Mouse (Mus musculus) erythroblast, embryonic 14.5 days (primary cell): ENCODE results near the gene Cacul1. TPM values are rescaled to one million over a fixed set of nuclear protein-coding genes. Genes with fewer than 3 reads are reported as not detected.

Source experiments
- H3K27me3 ChIP-seq: 2 replicates; pipeline ENCODE4 v1.6.1; 2012; ENCODE audit warnings: inconsistent platforms; ENCODE audit not compliant: control insufficient read depth
- H3K36me3 ChIP-seq: 2 replicates; pipeline ENCODE4 v1.6.1; 2012; ENCODE audit warnings: mild to moderate bottlenecking, inconsistent platforms; ENCODE audit not compliant: control insufficient read depth
- H3K4me1 ChIP-seq: 2 replicates; pipeline ENCODE4 v1.6.1; 2012; ENCODE audit warnings: inconsistent platforms; ENCODE audit not compliant: control insufficient read depth
- H3K4me3 ChIP-seq: replicated peaks from 2 replicates; pipeline ENCODE3; 2012; ENCODE audit warnings: moderate library complexity, mild to moderate bottlenecking, inconsistent platforms
- H3K9me3 ChIP-seq: 2 replicates; pipeline ENCODE4 v1.6.1; 2012; ENCODE audit warnings: low read length, inconsistent platforms, mixed read lengths; ENCODE audit not compliant: control insufficient read depth
- GATA1 ChIP-seq: IDR thresholded peaks from 2 replicates; pipeline ENCODE4 v1.6.1; 2012; ENCODE audit warnings: low read length, inconsistent platforms, mixed read lengths
- TAL1 ChIP-seq: IDR thresholded peaks from 3 replicates; pipeline ENCODE4 v1.6.1; 2012; ENCODE audit warnings: low read length, inconsistent platforms, mixed read lengths
- polyA plus RNA-seq: library from polyadenylated mRNA; stranded (reverse); fragments of >175 nt; gene quantifications from 2 replicates; pipeline ENCODE4 v1.2.3, GENCODE M21; 2012

The Cacul1 gene
- polyA plus RNA-seq, 1 experiment: 1.6 TPM

- TF ChIP-seq TAL1 (no peak), GATA1 (no peak)
- Histone ChIP-seq H3K4me3 (no peak overlapping the region), H3K4me1 (no peaks in the 10 kb centered on the region), H3K36me3 (no peaks in the 10 kb centered on the region), H3K27me3 (no peaks in the 10 kb centered on the region), H3K9me3 (no peaks in the 10 kb centered on the region)
These were observed 8.8 kb upstream of the Cacul1 start for GRCm38 (mm10) chr19:60589646-60590045.

- no peaks in the 10 kb centered on the region for H3K36me3 ChIP-seq
- peaks cover 5% of the 10 kb centered on the region for H3K4me1 ChIP-seq
- H3K4me3 ChIP-seq: no peak overlapping the region
- no peaks in the 10 kb centered on the region for H3K27me3 ChIP-seq
- H3K9me3 ChIP-seq: no peaks in the 10 kb centered on the region
- TF ChIP-seq GATA1: no peak
- no peak for TF ChIP-seq TAL1
These were observed 5.8 kb upstream of the Cacul1 start for GRCm38 (mm10) chr19:60586652-60587051.

DNA sequence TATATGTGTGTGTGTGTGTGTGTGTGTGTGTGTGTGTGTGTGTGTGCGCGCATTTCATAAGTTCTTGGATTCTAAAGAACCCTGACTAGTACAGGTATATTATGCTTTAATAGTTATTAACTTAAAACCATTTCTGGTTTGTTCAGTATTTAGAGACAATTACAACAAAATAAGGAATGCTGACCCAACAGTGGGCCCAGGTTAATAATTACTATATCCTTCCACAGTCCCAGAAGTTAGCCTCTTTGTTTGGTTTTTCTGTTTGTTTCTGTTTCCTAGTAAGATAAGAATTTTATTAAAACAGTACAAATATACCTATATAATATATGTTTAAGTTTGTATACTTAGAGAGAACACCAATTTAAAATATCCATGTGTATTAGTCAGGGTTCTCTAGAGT is 2.4 kb upstream of the Cacul1 start:
- H3K27me3 ChIP-seq: no peaks in the 10 kb centered on the region
- H3K36me3 ChIP-seq: no peaks in the 10 kb centered on the region
- no peak overlapping the region for H3K4me3 ChIP-seq
- H3K9me3 ChIP-seq: no peaks in the 10 kb centered on the region
- no peak for TF ChIP-seq TAL1
- no peak for TF ChIP-seq GATA1
- peaks cover 24% of the 10 kb centered on the region for H3K4me1 ChIP-seq

DNA sequence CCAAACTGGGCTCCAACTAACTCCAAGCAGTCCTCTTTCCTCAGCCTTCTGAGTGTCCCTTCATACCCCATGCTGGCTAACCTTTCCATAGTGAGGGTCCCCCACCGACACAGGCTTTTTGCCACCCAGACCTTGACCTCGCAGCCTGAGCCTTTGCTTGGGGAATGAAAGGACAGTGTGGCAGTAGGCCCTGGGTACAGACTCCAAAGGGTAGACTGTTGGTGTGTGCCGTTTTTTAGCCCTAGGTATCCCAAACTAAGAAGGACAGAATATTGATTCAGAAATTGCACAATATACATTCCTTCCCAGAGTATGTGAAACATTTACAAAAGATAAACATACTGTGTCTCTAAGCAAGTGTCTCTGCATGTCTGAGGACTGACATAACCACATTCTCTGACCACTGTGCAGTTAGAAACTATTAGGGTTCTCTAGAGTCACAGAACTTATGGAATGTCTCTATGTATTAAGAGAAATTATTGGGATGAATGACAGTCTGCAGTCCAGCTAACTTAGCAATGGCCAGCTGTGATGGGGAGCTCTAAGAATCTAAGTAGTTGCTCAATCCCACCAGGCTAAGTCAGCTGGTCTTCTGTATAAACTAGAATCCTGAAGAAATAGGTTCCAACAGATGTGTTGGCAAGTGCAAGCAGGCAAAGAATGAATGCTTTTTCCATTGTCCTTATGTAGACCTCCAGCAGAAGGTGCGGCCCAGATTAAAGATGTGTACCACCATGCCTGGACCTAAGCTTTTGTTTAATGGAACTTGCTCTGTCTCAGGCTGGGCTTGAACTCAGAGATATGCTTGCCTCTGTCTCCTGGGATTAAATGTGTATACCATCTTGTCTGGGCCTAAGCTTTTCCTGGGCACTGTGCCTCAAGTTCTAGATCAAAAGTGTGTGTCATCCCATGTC is 809 bp upstream of the Cacul1 start:
- H3K4me1 ChIP-seq: peaks cover 30% of the 10 kb centered on the region
- H3K36me3 ChIP-seq: peaks cover 3% of the 10 kb centered on the region
- H3K9me3 ChIP-seq: no peaks in the 10 kb centered on the region
- TF ChIP-seq TAL1 (no peak), GATA1 (no peak)
- H3K4me3 ChIP-seq: peak overlapping the region; percentile 79
- no peaks in the 10 kb centered on the region for H3K27me3 ChIP-seq

GRCm38 (mm10) chr19:60579771-60580581 is 849 bp downstream of the Cacul1 start:
- peaks cover 38% of the 10 kb centered on the region for H3K4me1 ChIP-seq

GRCm38 (mm10) chr19:60576741-60577140 is 4.1 kb downstream of the Cacul1 start:
- peaks cover 43% of the 10 kb centered on the region for H3K4me1 ChIP-seq
- no peaks in the 10 kb centered on the region for H3K9me3 ChIP-seq
- TF ChIP-seq GATA1: no peak
- no peak for TF ChIP-seq TAL1
- no peak overlapping the region for H3K4me3 ChIP-seq
- peaks cover 13% of the 10 kb centered on the region for H3K36me3 ChIP-seq
- H3K27me3 ChIP-seq: no peaks in the 10 kb centered on the region

More at GRCm38 (mm10) chr19:60579771-60580581, 849 bp downstream of the Cacul1 start:
- no peak for TF ChIP-seq TAL1
- no peak for TF ChIP-seq GATA1
- no peaks in the 10 kb centered on the region for H3K27me3 ChIP-seq
- no peaks in the 10 kb centered on the region for H3K9me3 ChIP-seq
- H3K4me3 ChIP-seq: peak overlapping the region; percentile 79
- H3K36me3 ChIP-seq: peaks cover 3% of the 10 kb centered on the region

DNA sequence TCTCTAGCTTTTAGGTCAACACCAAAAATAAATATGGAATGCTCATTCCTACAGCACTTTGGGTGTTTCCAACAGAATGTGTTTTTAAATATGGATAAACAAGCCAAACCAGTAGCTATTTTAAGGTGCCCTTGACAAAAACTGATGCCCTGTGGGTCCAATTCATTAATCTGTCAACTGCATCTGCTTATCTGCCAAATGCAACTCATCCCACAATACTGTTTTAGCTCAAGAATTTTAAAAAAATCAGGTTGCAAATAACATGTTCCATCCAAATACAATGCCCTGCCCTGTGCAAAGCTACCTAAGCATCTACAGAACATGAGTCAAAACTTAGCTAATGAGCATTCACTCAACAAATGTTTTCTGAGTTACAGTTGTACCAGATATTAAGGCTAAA is 20.3 kb downstream of the Cacul1 start:
- Histone ChIP-seq H3K4me1 (peaks cover 17% of the 10 kb centered on the region), H3K36me3 (peaks cover 27% of the 10 kb centered on the region), H3K4me3 (no peak overlapping the region), H3K9me3 (no peaks in the 10 kb centered on the region), H3K27me3 (no peaks in the 10 kb centered on the region)
- TF ChIP-seq TAL1 (no peak), GATA1 (no peak)

GRCm38 (mm10) chr19:60554866-60555438 is 25.9 kb downstream of the Cacul1 start:
- Histone ChIP-seq H3K4me3 (no peak overlapping the region), H3K9me3 (no peaks in the 10 kb centered on the region), H3K36me3 (peaks cover 30% of the 10 kb centered on the region), H3K27me3 (no peaks in the 10 kb centered on the region), H3K4me1 (peaks cover 2% of the 10 kb centered on the region; the same call in 1 of the 2 replicates)
- TF ChIP-seq TAL1: no peak
- no peak for TF ChIP-seq GATA1

DNA sequence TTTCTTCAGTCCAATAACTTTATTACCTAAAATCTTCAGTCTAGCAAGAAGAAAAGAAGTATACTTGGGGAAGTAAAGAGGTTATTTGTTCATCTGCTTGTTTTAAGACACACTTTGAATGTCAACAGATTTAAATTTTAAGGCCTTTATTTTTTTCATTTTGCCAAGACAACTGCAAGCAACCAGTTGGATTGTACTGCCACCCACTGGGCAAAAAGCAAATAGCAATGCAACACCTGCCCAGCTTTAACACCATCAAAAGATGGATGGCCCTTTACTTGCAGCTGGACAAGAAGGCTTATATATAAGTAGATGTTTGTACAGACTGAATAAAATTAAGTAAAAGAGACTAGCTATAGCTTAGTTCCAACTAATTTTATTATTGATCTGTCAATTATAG is 27.3 kb downstream of the Cacul1 start:
- Histone ChIP-seq H3K36me3 (peaks cover 26% of the 10 kb centered on the region), H3K4me3 (no peak overlapping the region), H3K9me3 (no peaks in the 10 kb centered on the region), H3K27me3 (no peaks in the 10 kb centered on the region), H3K4me1 (no peaks in the 10 kb centered on the region)
- TF ChIP-seq TAL1 (no peak), GATA1 (no peak)
